Mouse (Mus musculus) gastrocnemius, adult 2 months (tissue): ENCODE results near the gene Ada. TPM values are rescaled to one million over a fixed set of nuclear protein-coding genes. Genes with fewer than 3 reads are reported as not detected.

Experiments used
- DNase-seq: peaks from one replicate; pipeline ENCODE4 v3.0.0; 2022
- H3K27ac ChIP-seq: fragments of 200-600 bp; 2 replicates; pipeline ENCODE4 v1.8.1; 2022; ENCODE audit warnings: mild to moderate bottlenecking
- H3K4me3 ChIP-seq: fragments of 200-600 bp; 2 replicates; pipeline ENCODE4 v1.8.1; 2022; ENCODE audit warnings: mild to moderate bottlenecking, moderate library complexity
- CTCF ChIP-seq: fragments of 200-600 bp; IDR thresholded peaks from 2 replicates; pipeline ENCODE4 v1.8.1; 2022; ENCODE audit warnings: antibody characterized with exemption, mild to moderate bottlenecking, moderate library complexity
- intact Hi-C: fragments of 180-260 bp; cut with DNase I; formaldehyde crosslinking; loops from one replicate; pipeline ENCODE4 v1.15.1; 2025
- long read RNA-seq, 2 experiments: library from polyadenylated mRNA; stranded (forward); transcript quantifications; one replicate each; pipeline ENCODE4 v2.0.0; 2021
- total RNA-seq, 2 experiments: library from RNA; stranded (reverse); gene quantifications; 2 replicates each; pipeline ENCODE4 v1.2.3; 2021

Gene Ada
- total RNA-seq, result under 1 TPM; 0.38 to 0.39 TPM
- long read RNA-seq, experiment 1, result 0 reads
- long read RNA-seq, experiment 2, partial matches to known transcripts, result 0 of 1 reads
- long read RNA-seq, experiment 2, other reads (novel, unspliced or antisense), result 0 of 1 reads

- TF ChIP-seq CTCF, result no peak
- DNase-seq, result peak; percentile 81
- Histone ChIP-seq H3K27ac (peak within 1 kb of the TSS; percentile 75), H3K4me3 (peak within 1 kb of the TSS; percentile 86)
- intact Hi-C loops, result no loop called here
Observed at GRCm38 (mm10) chr2:163749647-163750611, at the start of gene Ada. Gene Ada, minus strand, starts transcription at chr2:163750239.

- H3K27ac ChIP-seq, result peak overlapping the region; percentile 53; the same call in 1 of the 2 replicates
- TF ChIP-seq CTCF, result no peak
- intact Hi-C loops, result no loop called here
- H3K4me3 ChIP-seq, result no peak overlapping the region
- DNase-seq, result peak; percentile 88
Observed at GRCm38 (mm10) chr2:163798411-163798810, 48.4 kb upstream of the Ada start.

- intact Hi-C loops, result loop anchor here (10.0 kb wide), 2 partner anchors 46 to 134 kb away; partner anchors contain the start of gene Pkig
Observed at GRCm38 (mm10) chr2:163788484-163788883, 38.4 kb upstream of the Ada start.

GRCm38 (mm10) chr2:163787709-163788108 is 37.7 kb upstream of the Ada start:
- peak; percentile 47 for DNase-seq
- Histone ChIP-seq H3K27ac (no peak overlapping the region), H3K4me3 (no peak overlapping the region)
- intact Hi-C loops, result loop anchor here (10.0 kb wide), 2 partner anchors 47 to 133 kb away; partner anchors contain the start of gene Pkig
- peak; percentile 86 for TF ChIP-seq CTCF

More at GRCm38 (mm10) chr2:163788484-163788883, 38.4 kb upstream of the Ada start:
- DNase-seq, result peak; percentile 78
- no peak overlapping the region for H3K4me3 ChIP-seq
- peak; percentile 82 for TF ChIP-seq CTCF
- no peak overlapping the region for H3K27ac ChIP-seq

- no peak overlapping the region for H3K27ac ChIP-seq
- no peak for DNase-seq
- intact Hi-C loops, result loop anchor here (10.0 kb wide), 2 partner anchors 48 to 132 kb away; partner anchors contain the start of gene Pkig
- H3K4me3 ChIP-seq, result no peak overlapping the region
- TF ChIP-seq CTCF, result no peak
Observed at GRCm38 (mm10) chr2:163787086-163787485, 37.0 kb upstream of the Ada start.

GRCm38 (mm10) chr2:163783901-163784300 is 33.9 kb upstream of the Ada start:
- DNase-seq, result no peak
- no peak for TF ChIP-seq CTCF
- H3K27ac ChIP-seq, result no peak overlapping the region
- no peak overlapping the region for H3K4me3 ChIP-seq
- intact Hi-C loops, result loop anchor here (10.0 kb wide), 2 partner anchors 51 to 129 kb away; partner anchors contain the start of gene Pkig

GRCm38 (mm10) chr2:163783368-163783767 is 33.3 kb upstream of the Ada start:
- H3K27ac ChIP-seq, result no peak overlapping the region
- intact Hi-C loops, result loop anchor here (10.0 kb wide), 2 partner anchors 51 to 129 kb away; partner anchors contain the start of gene Pkig
- no peak for TF ChIP-seq CTCF
- no peak for DNase-seq
- H3K4me3 ChIP-seq, result no peak overlapping the region

- intact Hi-C loops, result no loop called here
- DNase-seq, result no peak
- H3K27ac ChIP-seq, result no peak overlapping the region
- TF ChIP-seq CTCF, result no peak
- no peak overlapping the region for H3K4me3 ChIP-seq
Observed at GRCm38 (mm10) chr2:163778896-163779295, 28.9 kb upstream of the Ada start.

GRCm38 (mm10) chr2:163777061-163777460 is 27.0 kb upstream of the Ada start:
- DNase-seq, result no peak
- Histone ChIP-seq H3K4me3 (no peak overlapping the region), H3K27ac (no peak overlapping the region)
- no peak for TF ChIP-seq CTCF
- intact Hi-C loops, result no loop called here

GRCm38 (mm10) chr2:163776661-163777060 is 26.6 kb upstream of the Ada start:
- intact Hi-C loops, result no loop called here
- H3K27ac ChIP-seq, result no peak overlapping the region
- no peak overlapping the region for H3K4me3 ChIP-seq
- TF ChIP-seq CTCF, result no peak
- no peak for DNase-seq

GRCm38 (mm10) chr2:163770731-163771130 is 20.7 kb upstream of the Ada start:
- Histone ChIP-seq H3K27ac (no peak overlapping the region), H3K4me3 (no peak overlapping the region)
- DNase-seq, result no peak
- intact Hi-C loops, result no loop called here
- TF ChIP-seq CTCF, result no peak

GRCm38 (mm10) chr2:163766890-163767289 is 16.9 kb upstream of the Ada start:
- intact Hi-C loops, result no loop called here
- no peak overlapping the region for H3K4me3 ChIP-seq
- no peak overlapping the region for H3K27ac ChIP-seq
- DNase-seq, result no peak
- no peak for TF ChIP-seq CTCF

- intact Hi-C loops, result no loop called here
- Histone ChIP-seq H3K4me3 (no peak overlapping the region), H3K27ac (no peak overlapping the region)
- no peak for DNase-seq
- TF ChIP-seq CTCF, result no peak
Observed at GRCm38 (mm10) chr2:163766261-163766660, 16.2 kb upstream of the Ada start.
